Mouse (Mus musculus) forelimb bud, embryonic 11.5 days (tissue): Measurements from ENCODE around the gene Ttyh2.
A peak's percentile ranks its signal among the peaks of the same experiment; 100 is the strongest.

Experiments used
- DNase-seq: peaks from one replicate; pipeline ENCODE4 v3.0.0-alpha.2; 2012; ENCODE audit warnings: low read depth, low spot score

Ttyh2 gene

GRCm38 (mm10) chr11:114675341-114675825 is at the start of gene Ttyh2:
Gene Ttyh2 (plus strand): TSS chr11:114675431.
- DNase-seq, result peak; percentile 76

- DNase-seq, result no peak
These were observed 49.0 kb upstream of the Ttyh2 start for GRCm38 (mm10) chr11:114626071-114626690.

GRCm38 (mm10) chr11:114627036-114627435 is 48.2 kb upstream of the Ttyh2 start:
- DNase-seq, result no peak

GRCm38 (mm10) chr11:114628032-114628431 is 47.2 kb upstream of the Ttyh2 start:
- DNase-seq, result peak; percentile 50

- no peak for DNase-seq
These were observed 45.2 kb upstream of the Ttyh2 start for GRCm38 (mm10) chr11:114630044-114630443.

- DNase-seq, result no peak
These were observed 43.0 kb upstream of the Ttyh2 start for GRCm38 (mm10) chr11:114632266-114632665.

- peak; percentile 93 for DNase-seq
These were observed 38.9 kb upstream of the Ttyh2 start for GRCm38 (mm10) chr11:114636292-114636691.

GRCm38 (mm10) chr11:114636727-114637505 is 38.3 kb upstream of the Ttyh2 start:
- no peak for DNase-seq

- DNase-seq, result no peak
These were observed 36.5 kb upstream of the Ttyh2 start for GRCm38 (mm10) chr11:114638647-114639290.

- peak; percentile 69 for DNase-seq
These were observed 35.5 kb upstream of the Ttyh2 start for GRCm38 (mm10) chr11:114639681-114640103.

- DNase-seq, result no peak
These were observed 34.6 kb upstream of the Ttyh2 start for GRCm38 (mm10) chr11:114640658-114641057.

- DNase-seq, result no peak
These were observed 34.1 kb upstream of the Ttyh2 start for GRCm38 (mm10) chr11:114641136-114641535.

GRCm38 (mm10) chr11:114642184-114642583 is 33.0 kb upstream of the Ttyh2 start:
- DNase-seq, result no peak

GRCm38 (mm10) chr11:114642926-114643325 is 32.3 kb upstream of the Ttyh2 start:
- DNase-seq, result no peak

GRCm38 (mm10) chr11:114644122-114644521 is 31.1 kb upstream of the Ttyh2 start:
- DNase-seq, result no peak

- DNase-seq, result no peak
These were observed 25.7 kb upstream of the Ttyh2 start for GRCm38 (mm10) chr11:114649510-114649909.

GRCm38 (mm10) chr11:114652531-114652930 is 22.7 kb upstream of the Ttyh2 start:
- DNase-seq, result peak; percentile 69

- DNase-seq, result no peak
These were observed 21.6 kb upstream of the Ttyh2 start for GRCm38 (mm10) chr11:114653664-114654063.

GRCm38 (mm10) chr11:114654552-114654951 is 20.7 kb upstream of the Ttyh2 start:
- no peak for DNase-seq

- no peak for DNase-seq
These were observed 19.8 kb upstream of the Ttyh2 start for GRCm38 (mm10) chr11:114655350-114656008.

GRCm38 (mm10) chr11:114656994-114657644 is 18.1 kb upstream of the Ttyh2 start:
- no peak for DNase-seq
